Mouse (Mus musculus) bone marrow macrophage, adult 2 months (primary cell): ENCODE measurements around the gene Sirt2.

Experiments
- CTCF ChIP-seq: IDR thresholded peaks from 2 replicates; pipeline ENCODE4 v1.5.1; 2012; ENCODE audit warnings: low read depth, mild to moderate bottlenecking, low read length, moderate library complexity
- POLR2A ChIP-seq: IDR thresholded peaks from 2 replicates; pipeline ENCODE4 v1.6.1; 2012; ENCODE audit warnings: mild to moderate bottlenecking, low read depth, low read length, borderline replicate concordance

- no peak for TF ChIP-seq CTCF
- no peak for TF ChIP-seq POLR2A
Observed at GRCm38 (mm10) chr7:28766910-28767309, 375 bp downstream of the Sirt2 start.
